Mouse (Mus musculus): ENCODE results near the gene 1810062G17Rik. TPM values are rescaled to one million over a fixed set of nuclear protein-coding genes. Genes with fewer than 3 reads are reported as not detected.
A peak's percentile ranks its signal among the peaks of the same experiment; 100 is the strongest.

1810062G17Rik gene
- not detected for total RNA-seq (2022)

DNA sequence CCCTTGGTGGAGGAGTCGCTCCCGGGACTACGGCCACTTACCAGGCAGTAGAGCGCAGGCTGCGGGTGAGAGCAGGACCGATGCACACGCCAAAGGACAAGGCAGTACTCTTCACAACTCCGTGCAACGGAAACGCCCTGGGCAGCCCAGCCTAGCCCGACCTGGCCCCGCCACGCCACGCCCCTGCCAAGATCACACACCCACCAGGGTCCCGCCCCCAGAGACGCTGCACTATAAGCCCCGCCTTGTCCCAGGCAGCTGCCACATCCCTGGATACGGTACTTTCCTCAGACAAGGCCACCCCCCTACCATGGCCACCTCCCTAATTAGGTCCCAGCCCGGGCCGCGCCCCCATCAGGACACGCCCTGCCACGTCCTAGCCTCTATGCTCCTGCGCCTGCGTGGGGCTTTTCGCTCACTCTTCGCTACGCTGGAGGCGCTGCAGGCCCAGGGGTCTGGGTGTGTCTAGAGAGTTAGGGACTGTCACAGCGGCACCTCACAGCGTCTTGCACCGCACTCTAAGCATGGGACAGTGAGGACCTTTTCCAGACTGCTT lies at the start of gene 1810062G17Rik, which contains the start of gene Anxa5:
1810062G17Rik (plus strand) TSS at position 406 of the 556 bp plus-strand sequence.
Anxa5 (minus strand) TSS at position 363 of the 556 bp plus-strand sequence.
- peak; percentile 99 for DNase-seq (ENCODE audit: low spot score in 2 of 2)

GRCm38 (mm10) chr3:36427386-36427785 lies 48.4 kb upstream of the 1810062G17Rik start:
- no peak for DNase-seq (ENCODE audit: low spot score in 2 of 2)

DNA sequence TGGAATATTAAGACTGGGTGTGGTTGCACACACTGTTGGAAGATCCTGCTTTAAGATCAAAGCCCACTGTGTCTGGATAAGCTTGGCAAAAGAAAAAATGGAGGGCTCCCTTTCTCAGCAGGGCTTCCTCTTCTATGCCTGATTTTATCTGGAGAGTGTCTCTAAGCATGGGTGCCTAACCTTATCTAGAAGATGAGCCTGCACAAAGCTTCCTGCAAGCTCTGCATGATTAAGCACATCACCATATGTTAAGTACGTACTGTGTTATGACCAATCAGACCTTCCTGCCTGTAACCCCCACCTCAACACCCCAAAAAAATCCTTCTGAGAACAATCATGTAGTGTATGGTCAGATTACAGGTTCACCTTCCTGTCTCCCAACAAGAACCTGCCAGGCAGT lies 45.4 kb upstream of the 1810062G17Rik start:
- DNase-seq (ENCODE audit: low spot score in 2 of 2) = no peak

DNA sequence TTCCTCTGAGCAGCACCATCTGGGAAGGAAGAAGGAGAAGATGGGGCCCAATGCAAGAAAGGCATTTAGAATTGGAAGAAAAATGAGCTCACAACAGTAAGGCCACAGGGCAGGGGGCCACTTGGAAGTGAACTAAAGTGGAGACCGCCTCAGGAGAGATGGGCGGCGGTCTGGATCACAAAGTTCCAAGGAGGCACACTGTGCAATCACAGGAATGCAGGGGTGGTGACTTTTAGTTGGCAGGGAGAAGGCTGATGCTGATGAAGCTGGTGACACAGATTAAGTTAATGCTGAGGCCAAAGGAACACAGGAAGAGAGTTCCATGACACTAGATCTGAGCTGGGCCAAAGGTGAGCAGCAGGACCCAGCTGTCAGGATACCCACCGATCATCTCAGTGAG lies 35.5 kb upstream of the 1810062G17Rik start:
- no peak for DNase-seq (ENCODE audit: low spot score in 2 of 2)

DNA sequence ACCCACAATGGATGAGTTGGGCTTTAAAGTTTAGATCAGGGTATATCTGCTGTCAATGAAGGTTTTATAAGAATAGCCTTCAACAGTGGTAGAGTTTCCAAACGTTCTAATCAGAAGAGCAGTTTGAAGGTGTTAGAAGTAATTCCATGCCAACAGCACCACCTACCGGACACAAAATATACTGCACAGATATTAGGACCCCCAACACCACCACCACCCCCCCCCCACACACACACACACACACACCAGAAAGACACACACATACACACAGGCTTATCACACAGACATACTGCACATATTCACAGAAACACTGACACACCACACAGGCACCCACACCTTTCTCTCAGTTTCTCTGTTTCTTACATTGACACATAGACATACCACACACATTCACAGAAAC lies 33.3 kb upstream of the 1810062G17Rik start:
- no peak for DNase-seq (ENCODE audit: low spot score in 2 of 2)

GRCm38 (mm10) chr3:36446041-36446440 lies 29.7 kb upstream of the 1810062G17Rik start:
- DNase-seq (ENCODE audit: low spot score in 2 of 2) = no peak

DNA sequence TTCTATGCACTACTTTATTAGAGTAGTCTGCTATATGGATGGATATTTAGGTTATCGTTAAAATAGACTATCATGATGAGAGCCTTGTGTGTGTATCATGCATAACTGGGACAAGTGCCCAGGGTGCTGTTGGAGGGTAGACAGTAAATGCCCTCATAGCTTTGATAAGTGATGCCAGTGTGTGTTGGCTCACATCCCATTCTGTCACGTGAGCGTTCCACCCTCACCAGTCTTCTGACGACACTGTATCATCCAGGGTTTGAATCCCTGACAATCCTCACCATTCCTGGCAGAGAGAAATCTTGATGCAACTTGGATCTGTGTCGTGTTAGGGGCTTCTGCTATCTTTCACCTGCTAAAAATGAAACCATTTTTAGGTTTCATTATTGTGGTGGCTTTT lies 29.2 kb upstream of the 1810062G17Rik start:
- DNase-seq (ENCODE audit: low spot score in 2 of 2) = no peak

DNA sequence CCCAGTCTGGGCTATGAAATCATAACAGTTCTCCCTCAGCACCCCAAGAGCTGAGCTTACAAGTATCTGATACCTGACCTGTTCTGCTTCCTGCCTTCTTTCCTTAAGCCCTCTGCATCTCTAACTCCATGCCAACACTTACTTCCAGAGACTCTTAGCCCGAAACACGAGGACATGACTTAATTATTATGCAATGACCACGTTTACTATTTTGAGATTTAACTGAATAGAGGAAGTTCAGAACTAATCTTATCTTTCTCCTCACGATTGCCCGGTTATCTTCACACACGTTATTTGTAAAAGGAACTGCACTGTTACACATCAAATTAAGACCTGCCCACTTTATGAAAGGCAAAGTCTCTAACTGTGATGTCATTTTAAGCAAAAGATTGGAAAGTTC lies 28.8 kb upstream of the 1810062G17Rik start:
- no peak for DNase-seq (ENCODE audit: low spot score in 2 of 2)

GRCm38 (mm10) chr3:36449292-36450165 lies 26.2 kb upstream of the 1810062G17Rik start:
- DNase-seq (ENCODE audit: low spot score in 2 of 2) = no peak

DNA sequence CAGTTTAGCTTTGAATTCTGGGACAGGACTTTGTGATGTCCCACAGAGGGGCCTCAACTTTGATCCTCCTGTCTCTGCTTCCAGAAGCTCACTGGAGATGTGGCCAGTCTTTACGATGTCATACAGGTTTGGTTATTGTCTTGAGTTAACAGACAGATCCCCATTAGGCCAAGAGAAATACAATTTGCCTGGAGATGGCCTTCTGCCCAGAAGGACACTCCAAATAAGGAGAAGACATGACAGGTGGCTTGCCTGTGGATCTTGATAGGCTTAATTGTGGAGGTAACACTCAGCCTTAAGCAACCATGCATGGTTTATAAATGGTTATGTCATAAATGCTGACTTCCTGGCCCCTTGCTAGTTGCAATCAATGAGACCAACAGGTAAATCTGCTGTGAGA lies 23.2 kb upstream of the 1810062G17Rik start:
- DNase-seq (ENCODE audit: low spot score in 2 of 2) = no peak

GRCm38 (mm10) chr3:36455124-36455523 lies 20.6 kb upstream of the 1810062G17Rik start:
- DNase-seq (ENCODE audit: low spot score in 2 of 2) = peak; percentile 16 to 39

- peak in 1 of 2 experiments; percentile 7 for DNase-seq (ENCODE audit: low spot score in 2 of 2)
Measured at GRCm38 (mm10) chr3:36455566-36455965, 20.2 kb upstream of the 1810062G17Rik start.

GRCm38 (mm10) chr3:36460717-36461116 lies 15.0 kb upstream of the 1810062G17Rik start:
- DNase-seq (ENCODE audit: low spot score in 2 of 2) = no peak

DNA sequence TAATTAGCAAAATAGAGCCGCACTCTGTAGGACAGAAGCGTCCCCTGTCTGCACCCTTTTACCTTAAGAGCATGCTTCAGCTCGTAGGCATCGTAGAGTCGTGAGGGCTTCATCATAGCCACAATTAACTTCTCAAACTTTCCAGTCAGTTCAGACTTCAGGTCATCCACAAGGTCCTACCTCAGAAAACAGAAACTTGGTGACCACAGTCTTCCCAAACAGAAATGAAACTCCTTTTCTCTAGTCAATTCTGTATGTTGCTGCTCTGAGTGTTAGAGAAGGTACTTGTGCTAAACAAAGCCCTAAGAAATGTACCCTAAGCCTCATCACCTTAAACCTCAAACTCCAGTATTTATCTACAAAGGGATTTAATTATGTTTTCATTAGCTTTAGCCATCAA lies 13.9 kb upstream of the 1810062G17Rik start:
- no peak for DNase-seq (ENCODE audit: low spot score in 2 of 2)

DNA sequence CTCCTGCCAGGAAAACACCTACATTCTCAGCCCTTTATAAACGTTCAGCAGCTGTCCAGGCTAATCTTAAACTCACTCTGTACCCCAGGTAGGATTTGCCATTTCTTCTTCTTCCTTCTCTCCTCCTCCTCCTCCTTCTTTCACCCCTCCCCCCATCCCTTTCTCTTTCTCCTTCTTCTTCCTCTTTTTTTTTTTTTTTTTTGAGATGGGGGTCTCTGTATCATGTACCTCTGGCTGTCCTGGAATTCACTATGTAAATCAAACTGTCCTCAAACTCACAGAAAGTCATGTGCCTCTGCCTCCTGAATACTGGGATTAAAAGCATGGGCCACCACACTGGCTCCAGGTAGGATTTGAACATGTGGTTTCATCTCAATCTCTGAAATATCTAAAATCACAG lies 13.4 kb upstream of the 1810062G17Rik start:
- DNase-seq (ENCODE audit: low spot score in 2 of 2) = no peak

DNA sequence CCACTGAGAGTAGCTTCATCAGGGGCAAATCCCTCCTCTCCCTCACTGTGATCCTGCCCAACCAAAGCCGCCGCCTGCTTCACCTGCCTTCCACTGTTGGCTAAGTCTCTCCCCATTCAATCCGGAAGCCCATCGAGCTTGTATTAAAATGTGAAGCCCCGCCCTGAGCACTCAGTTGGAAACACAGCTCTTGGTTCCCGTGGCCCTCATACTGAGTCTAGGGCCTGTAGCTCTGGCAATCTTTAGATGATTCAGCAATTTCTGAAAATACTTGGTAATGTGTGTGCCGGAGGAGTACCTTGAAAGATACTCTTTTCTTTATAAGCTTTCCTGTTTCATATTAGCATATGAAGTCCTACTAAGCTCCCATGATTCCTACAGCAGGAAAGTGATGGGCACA lies 10.2 kb upstream of the 1810062G17Rik start:
- no peak for DNase-seq (ENCODE audit: low spot score in 2 of 2)

- DNase-seq (ENCODE audit: low spot score in 2 of 2) = no peak
Measured at GRCm38 (mm10) chr3:36467632-36468031, 8.1 kb upstream of the 1810062G17Rik start.

- DNase-seq (ENCODE audit: low spot score in 2 of 2) = peak in 1 of 2 experiments; percentile 12
Measured at GRCm38 (mm10) chr3:36468871-36469270, 6.9 kb upstream of the 1810062G17Rik start.

DNA sequence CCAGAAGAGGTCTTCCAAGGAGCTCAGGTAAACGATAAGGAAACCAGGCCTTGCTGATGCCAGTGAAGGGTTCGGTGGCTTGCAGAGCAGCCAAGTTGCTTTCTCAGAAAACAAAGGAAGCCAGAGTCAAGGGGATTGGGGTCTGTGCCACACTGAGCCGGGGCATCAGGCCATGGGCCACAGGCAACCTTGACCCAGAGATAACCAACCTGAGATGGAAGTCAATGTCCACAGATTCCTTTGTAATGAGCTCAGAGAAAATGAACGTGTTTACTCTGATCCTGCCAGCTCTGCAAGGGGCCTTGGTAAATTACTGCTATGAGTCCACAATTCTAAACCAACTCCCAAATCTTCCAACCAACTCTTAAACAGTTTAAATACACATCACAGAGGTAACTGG lies 3.9 kb upstream of the 1810062G17Rik start:
- DNase-seq (ENCODE audit: low spot score in 2 of 2) = no peak

GRCm38 (mm10) chr3:36473222-36473621 lies 2.5 kb upstream of the 1810062G17Rik start:
- no peak for DNase-seq (ENCODE audit: low spot score in 2 of 2)

- DNase-seq (ENCODE audit: low spot score in 2 of 2) = no peak
Measured at GRCm38 (mm10) chr3:36474421-36474820, 1.3 kb upstream of the 1810062G17Rik start.

DNA sequence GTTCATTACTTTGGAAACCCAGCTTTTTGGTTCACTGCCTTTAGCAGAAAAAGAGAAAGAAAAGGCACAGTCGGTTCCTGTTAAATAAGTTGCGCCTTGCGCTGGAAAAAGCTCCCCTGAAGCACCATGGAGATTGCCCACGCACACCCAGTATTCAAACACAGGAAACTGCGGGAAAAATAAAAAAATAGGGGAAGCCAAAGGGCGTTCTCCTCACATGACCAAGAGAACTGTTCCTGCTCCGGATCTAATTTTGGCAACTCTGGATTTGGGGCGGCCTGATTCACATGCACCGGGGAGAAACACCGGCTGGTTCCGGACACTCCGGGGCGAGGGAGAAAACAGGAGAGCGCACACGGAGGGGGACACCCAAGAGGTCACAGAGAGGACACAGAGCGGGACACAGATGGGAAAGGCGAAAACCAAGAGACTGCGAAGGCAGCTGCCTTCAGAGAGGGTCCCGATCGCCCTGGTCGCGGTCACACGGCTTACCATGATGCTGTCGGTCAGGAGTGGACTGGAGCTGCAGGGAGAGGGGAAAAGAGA lies 726 bp upstream of the 1810062G17Rik start:
- DNase-seq (ENCODE audit: low spot score in 2 of 2) = peak; percentile 27 to 36

Measured in gastrocnemius, adult 8-10 months (tissue).